Mouse (Mus musculus) layer of hippocampus, adult 8-10 months (tissue): Measurements from ENCODE around the gene Mpz. TPM values are rescaled to one million over a fixed set of nuclear protein-coding genes. Genes with fewer than 3 reads are reported as not detected.

Experiments used
- DNase-seq, 2 experiments: peaks; one replicate each; pipeline ENCODE4 v3.0.0; 2022; ENCODE audit warnings: low spot score in 2 of 2
- total RNA-seq, 4 experiments: library from RNA; stranded (reverse); gene quantifications; 2 replicates each; pipeline ENCODE4 v1.2.4; 2022

Gene Mpz
- total RNA-seq: not detected

DNA sequence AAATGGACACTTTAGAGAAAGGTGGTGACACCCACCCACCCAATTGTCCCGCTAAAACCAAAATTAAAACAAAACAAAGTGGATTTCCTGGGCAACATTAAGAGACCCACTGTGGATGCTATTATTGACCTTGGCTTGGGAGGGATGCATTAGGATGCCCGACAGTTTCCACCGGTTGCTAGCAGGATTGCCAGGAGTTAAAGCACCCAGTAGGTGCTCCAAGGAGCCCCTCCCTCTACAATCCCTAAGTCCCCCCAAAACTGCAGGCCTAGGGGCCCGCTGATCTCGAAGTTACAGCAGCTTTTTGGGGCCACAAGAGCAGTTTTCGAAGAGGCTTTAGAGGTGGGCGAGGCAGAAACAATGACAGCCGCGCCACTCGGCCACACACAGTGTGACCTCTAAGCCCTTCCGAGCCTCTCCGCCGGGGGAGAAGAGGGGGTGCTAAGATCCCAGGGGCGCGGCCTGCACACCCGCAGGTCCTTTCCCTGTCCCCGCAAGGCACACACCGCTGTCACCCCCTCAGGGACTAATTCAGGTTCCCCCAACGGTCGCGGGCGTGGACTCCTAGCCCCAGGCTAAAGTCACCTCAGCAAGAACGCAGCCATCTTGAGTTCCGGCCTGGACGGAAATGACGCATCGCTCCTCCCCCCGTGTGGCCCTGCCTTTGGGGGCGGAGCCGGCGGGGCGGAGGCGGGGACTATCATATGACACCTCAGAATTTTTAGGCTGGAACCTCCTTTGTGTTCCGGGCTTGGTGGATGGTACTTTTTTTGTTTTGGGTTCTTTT, at the start of gene Mpz, which contains the start of gene Sdhc:
TSS of gene Mpz (plus strand) at position 738 of the 787 bp plus-strand sequence.
TSS of gene Sdhc (minus strand) at position 630 of the 787 bp plus-strand sequence.
- DNase-seq: peak; percentile 91 to 94

DNA sequence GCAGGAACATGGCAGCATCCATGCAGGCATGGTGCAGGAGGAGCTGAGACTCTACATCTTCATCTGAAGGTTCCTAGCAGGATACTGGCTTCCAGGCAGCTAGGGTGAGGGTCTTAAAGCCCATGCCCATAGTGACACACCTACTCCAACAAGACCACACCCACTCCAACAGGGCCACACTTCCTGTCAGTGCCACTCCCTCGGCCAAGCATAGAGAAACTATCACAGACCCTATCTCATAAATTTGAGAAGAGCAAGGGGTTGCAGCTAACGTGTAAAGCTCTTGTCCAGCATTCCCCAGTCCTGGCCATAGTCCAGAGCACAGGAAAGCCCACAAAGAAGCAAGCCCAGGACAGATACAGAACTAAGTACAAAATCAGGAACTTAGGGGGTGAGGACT, 49.5 kb upstream of the Mpz start:
- no peak for DNase-seq

DNA sequence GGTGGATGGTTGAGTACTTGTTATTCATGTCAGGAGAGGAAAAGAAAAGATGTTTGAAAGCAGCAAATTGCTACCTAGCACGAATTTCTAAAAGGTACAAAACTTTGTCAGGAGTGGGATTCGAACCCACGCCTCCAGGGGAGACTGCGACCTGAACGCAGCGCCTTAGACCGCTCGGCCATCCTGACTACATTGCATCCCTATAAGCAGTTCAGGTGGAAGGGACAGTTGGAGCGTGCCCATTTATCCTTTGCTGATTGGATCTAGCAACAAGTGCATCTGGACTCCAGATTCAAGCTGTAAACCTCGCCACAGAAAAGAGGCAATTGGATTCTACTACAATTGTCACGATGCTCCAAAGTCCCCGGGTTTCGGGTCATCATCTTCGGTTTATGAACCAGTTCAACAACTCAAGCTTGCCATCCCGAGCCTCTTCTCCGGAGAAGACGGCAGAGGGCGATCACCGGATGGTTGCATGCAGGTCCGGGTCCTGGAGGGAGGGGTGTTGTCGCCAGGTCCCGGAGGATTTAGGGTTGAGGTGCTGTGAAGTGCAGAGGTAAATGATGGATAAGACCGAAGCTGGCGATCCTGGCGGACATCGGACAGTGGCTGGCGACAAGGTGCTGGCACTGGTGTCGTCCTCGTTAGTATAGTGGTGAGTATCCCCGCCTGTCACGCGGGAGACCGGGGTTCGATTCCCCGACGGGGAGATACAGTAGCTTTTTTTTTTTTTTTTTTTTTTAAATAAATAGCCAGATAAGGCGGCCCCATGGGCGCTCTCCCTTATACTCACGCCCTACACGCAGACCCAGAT, 48.6 kb upstream of the Mpz start:
- peak; percentile 88 to 96 for DNase-seq

DNA sequence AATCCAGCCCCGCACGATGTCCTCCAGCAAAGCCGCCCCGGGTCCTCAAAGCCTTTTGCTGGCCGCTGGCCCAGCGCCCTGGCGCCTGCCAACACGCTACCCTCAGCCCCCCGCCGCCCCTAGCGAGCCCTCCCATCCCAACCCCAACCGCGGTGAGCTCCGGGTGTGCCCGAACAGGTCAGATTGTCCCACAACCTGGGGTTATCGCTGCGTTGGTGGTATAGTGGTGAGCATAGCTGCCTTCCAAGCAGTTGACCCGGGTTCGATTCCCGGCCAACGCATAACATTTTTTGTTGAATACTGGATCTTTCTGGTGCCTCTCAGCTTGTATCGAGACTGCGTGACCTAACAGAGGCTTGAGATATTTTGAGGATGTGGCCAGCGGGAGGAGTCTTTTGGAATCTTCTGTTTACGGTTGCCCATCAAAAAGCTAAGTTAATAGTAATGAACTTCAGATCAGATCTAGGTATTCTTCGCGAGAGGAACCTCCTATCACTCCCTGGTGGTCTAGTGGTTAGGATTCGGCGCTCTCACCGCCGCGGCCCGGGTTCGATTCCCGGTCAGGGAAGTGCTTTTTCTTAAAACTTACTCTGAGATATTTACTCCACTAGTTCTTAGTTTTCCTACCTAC, 47.8 kb upstream of the Mpz start:
- DNase-seq: peak; percentile 83 to 93

DNA sequence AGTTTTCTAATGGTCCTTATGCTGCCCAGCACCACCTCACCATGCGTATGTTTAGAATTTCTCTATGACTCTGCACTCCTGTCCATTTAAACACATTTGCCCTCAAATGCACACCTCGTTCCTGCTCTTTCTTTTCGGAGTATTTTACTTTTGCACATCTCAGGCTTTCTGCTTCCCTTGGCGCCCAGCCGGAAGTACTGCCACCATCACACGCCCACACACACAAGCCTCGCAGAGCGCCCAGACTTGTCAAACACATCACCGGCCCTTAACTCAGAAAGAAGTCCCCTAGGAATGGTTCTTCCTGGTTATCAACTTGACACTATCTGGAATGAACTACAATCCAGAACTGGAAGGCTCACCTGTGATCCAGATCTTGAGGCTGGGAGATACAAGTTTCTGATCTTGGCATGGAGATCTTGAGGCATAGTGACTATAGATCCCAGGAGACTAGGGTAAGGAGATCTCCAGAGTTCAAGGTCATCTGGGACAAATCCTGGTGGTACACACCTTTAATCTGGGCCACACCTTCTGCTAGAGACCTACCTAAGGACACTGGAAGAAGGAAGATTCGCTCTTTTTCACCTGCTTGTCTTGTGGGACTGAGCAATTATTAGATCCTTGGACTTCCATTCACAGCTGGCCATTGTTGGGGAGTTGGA, 47.2 kb upstream of the Mpz start:
- DNase-seq: no peak

DNA sequence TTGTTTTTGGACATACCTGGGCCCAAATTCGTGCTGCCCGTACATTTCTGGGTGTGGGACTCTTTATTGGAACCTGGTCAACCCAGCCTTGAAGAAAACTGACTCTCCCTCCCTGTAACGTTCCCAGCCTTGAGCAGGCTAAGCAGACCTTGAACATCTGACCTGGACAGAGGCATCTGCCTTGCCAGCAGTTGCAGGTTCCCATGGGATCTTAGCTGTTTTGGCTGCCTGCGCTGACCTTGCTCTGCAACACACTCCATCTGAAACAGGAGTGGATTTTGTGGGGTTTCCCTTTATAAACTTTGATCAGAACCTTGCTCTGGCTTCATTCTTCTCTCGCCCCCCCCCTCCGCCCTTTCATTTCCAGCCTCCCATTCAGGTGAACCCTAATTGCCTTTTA, 45.3 kb upstream of the Mpz start:
- DNase-seq: no peak

DNA sequence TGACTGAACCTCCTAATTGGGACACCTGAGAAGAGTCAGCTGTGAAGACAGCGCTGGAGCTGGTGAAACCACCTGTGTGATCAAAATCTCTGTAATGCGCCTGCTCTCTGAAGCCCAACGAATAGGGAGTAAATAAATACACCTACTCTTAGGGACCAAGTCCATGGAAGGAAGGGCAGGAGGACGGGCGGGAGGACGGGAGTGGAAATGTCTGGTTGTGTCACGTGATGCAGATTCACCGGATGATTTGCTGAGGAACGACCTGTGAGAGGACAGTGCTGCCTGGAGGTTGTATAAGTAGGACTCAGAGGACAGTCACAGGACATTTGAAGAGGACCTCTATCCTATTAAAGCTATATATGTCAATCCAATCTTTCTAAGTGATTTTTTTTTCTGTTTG, 40.9 kb upstream of the Mpz start:
- no peak for DNase-seq

DNA sequence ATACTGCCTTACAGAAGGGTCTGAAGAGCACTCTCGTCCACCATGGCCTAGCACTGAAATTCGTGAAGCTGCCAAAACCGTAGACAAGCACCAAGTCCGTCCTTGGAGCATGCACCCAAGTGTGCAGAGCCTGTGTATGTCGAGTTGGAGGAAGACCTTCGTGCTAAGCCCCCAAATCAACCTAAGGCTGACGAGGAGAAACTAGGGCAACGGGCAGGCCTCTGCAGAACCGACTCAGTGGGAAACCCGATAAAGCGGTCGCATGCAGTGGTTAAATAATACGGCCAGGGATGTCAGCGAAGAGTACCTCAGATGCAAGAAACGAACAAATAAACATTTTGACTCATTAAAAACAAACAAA, 39.9 kb upstream of the Mpz start:
- no peak for DNase-seq

DNA sequence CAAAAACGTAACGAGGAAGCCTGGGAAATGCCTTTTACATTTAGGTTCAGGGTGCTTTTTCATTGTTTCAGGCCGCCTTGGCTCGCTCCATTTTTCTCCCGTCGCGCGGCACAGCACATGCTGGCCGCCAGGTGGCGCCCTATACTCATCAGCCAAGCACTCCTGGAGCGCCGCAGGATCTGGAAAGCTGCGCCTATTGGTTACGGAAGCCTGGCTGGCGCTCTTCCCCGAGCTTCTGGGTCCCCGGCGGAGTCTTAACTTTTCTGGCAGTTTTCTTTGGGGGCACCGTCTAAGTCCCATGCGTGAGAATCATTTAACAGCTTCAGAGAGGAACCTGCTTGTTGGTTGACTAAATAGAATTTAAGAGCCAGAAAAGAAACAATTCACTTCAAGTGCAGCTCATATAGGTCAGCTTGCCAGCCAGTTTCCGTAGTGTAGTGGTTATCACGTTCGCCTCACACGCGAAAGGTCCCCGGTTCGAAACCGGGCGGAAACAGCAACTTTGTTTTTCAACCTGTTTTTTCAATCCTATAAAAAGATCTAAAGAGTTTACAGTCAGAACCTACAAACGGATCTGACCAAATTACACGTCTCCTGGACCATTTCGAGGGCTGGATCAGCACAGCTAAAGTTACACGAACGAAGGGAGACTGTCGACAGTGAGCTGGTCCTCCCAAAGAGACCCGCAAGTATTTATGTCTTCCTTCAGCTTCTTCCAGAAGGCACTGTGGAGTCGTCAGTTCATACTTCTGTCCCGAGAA, 39.3 kb upstream of the Mpz start:
- peak; percentile 92 to 98 for DNase-seq

DNA sequence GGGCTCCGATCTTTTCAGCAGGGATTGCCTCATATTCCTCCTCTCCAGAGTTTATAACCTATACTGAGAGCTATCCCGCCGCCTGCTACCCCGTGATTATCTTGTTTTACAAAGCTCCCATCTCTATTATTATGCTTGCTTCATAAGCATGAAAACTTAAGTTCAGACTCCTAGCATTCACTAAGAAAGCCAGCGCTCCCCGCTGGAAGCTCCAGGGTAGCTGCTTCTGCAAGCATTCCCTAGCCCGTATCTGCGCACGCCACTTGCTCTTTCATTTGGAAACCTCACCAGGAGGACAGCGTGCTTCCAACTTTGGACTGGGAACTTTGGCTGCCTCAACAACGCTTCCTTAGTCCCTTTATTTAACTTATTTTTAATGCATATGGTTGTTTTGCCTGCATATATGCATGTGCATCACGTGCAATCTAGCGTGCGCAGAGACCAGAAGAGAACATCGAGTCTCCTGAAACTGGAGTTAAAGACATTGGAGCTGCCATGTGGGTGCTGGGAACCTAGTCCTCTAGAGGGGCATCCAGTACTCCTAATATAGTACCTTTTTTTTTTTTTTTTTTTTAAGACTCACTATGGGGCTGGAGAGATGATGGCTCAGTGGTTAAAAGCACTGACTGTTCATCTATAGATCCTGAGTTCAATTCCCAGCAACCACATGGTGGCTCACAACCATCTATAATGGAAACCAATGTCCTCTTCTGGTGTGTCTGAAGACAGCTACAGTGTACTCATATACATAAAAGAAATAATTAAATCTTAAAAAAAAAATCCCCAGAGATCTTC, 38.5 kb upstream of the Mpz start:
- DNase-seq: peak in 1 of 2 experiments; percentile 23

DNA sequence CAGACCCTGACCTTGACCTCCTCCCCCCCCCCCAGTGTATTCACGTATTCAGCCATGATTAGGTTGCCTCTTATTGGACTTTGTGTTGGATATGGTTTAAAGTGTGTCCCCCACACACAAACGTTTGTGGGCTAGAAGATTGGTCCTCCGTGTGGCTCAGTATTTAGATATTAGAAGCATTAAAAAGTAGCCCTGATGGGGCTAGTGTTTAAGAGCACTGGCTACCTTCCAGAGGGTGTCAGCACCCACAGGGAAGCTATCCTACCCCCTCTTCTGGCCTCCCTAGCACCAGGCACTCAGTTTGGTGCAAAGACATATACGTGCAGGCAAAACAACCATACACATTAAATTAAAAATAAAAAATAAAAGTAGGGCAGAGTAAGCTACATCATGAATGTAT, 37.5 kb upstream of the Mpz start:
- no peak for DNase-seq

DNA sequence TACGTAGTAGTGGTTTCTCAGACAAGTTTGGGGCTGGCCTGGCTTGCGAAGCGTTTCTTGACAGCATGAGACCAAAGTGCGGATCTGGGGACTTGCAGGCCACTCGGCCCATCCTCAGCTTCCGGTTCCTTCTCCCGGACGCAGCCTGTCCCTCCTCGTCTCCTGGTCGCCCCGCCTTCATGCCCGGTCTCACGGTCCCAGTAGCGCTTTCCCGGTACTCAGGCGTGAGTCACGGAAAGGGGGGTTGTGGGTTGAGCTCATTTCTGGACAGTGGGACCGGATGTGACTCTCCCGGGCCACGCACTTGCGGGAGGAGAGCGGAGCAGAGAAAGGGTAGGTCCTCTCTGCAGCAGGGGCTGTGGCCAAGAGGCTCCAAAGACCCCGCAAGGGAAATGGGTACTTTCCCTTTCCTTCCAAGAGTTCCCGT, 36.6 kb upstream of the Mpz start, which contains the start of gene Cfap126:
TSS of gene Cfap126 (plus strand) at position 46 of the 427 bp plus-strand sequence.
- DNase-seq: peak; percentile 46 to 53

DNA sequence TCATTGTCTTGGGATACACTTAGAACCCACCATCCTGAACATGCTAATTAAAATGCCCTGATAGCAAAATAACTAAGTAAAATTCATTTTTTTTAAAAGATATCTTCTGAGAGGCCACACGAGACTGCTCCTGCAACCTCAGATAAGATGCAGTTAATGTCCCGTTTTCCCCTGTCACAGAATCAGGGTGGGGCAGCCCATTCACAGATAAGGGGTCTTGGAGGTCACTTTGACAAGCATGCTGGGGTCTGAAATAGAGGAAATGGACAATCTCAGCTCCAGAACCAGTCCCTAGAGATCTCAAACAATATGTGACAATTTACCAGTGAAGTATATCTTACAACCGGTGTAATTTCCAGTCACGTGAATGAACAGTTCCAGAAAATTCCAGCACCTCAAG, 34.2 kb upstream of the Mpz start:
- no peak for DNase-seq

DNA sequence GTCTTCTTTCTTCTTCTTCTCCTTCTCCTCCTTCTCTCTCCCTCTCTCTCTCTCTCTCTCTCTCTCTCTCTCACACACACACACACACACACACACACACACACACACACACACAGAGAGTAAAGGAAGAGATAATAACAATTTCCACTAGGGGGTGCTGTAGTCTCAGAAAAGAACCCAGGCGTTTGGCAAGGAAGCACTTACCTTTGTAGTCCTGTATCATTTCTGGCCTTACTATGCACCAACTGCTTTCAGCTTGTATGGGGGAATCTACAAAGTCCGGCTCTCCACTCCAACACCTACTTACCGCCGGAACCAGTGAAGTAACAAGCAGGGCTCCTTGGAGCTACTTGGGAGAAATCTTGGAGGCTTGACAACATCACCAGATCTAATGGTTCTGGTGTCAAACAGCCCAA, 32.2 kb upstream of the Mpz start:
- peak in 1 of 2 experiments; percentile 57 for DNase-seq

DNA sequence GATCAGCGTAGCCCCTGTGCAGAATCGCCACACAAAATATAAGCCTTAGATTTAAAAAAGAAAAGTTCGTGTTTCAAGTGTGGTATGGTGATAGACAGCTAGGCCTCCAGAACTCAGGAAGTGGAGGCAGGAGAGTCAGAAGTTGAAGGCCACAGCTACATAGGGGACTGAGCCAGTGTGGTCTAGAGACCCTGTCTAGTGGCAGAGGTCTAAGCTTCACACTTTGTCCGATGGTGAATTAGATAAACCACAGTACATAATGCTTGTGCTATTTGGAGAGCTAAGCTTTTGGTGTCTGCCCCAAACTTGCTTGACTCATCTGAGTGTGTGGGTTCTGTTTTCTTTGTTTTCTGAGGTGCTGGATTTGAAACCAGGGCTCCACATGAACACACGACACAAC, 31.5 kb upstream of the Mpz start:
- DNase-seq: no peak

DNA sequence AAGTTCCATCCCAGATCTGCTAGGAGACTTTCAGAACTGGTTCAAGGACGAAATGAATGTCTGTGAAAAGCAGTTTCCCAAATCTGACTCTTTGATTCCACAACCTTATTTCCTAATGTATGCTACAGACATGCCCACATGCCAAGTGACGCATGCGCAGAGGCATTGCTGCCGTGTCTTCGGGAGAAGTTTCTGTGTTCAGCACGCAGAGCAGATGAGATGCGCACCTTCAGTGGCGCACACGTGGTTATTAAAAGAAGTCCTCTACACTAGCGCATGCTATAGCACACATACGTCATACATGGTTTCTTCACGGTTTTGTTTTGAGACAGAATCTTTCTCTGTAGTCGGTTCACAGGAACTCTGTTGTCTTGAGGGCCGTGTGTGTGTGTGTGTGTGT, 31.1 kb upstream of the Mpz start:
- no peak for DNase-seq

DNA sequence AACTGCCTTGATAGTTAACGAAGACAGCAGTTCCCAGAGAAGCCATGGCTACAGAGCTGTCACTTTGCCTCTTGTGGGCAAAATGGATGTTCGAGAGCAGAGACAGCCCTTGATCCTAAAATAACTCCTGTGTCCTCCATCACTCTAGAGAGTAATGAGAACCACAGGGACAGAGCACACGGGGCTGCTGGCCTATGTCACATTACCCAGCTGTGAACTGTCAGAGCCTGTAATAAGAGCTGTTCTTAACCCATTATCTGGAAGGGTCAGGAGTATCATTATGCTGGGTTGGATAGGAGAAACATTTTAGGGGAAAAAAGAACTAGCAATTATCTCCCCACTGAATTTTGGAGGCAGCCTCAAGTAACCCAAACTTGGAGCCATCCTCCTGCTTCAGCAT, 29.6 kb upstream of the Mpz start:
- no peak for DNase-seq

DNA sequence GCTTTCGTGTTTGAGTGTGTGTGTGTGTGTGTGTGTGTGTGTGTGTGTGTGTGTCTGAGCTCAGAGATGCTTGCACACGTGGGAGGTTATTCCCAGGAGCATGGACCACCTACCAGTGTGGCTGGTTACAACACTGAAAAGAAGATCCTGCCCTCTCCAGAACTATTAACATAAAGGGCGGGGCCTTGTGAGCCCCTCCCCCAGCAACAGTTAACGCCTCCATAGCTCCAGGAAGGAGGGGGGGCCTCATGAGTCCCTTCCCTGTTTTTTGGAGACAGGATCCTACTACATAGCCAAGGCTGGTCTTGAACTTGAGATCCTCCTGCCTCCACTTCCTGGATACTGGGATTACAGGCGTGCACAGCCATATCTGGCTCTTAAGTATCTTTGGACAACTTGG, 28.7 kb upstream of the Mpz start:
- no peak for DNase-seq

DNA sequence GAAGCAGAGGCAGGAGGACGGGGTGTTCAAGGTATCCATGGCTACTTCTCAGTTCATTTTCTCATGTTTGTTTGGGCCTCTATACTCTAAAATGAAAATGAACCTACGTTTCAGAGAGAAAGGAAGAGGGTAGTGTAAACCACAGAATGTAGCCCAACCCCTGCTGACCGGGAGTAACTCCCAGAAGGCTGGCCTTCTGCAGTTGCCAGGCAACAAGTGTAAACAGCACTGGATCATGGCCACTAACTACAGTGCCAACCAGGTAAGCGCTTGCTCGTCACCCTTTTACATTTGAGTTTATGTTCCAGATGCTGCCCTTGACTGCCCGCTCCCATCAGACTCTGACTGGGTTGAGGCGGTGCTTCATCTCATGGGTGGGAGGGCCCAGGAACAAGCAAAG, 27.6 kb upstream of the Mpz start:
- DNase-seq: no peak

DNA sequence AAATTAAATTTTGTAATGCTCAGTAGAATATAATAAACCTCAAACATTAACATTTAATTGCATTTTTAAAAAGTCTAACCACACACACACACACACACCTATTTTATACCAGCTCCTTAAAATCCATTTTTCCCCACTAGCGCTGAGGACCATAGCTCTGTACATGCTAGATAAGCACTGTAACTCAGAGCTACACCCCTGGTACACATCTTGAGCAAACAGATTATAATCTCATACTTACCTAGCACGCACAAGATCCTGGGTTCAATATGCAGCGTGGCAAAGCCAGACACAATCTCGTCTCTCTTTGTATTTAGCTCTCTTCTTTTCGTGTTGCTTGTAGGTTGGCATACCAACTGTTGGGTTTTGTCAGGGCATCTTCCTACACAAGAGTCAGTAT, 26.1 kb upstream of the Mpz start:
- DNase-seq: no peak
